ENCODE assay signal across 19 mouse cellular contexts in the genomic region with DNA sequence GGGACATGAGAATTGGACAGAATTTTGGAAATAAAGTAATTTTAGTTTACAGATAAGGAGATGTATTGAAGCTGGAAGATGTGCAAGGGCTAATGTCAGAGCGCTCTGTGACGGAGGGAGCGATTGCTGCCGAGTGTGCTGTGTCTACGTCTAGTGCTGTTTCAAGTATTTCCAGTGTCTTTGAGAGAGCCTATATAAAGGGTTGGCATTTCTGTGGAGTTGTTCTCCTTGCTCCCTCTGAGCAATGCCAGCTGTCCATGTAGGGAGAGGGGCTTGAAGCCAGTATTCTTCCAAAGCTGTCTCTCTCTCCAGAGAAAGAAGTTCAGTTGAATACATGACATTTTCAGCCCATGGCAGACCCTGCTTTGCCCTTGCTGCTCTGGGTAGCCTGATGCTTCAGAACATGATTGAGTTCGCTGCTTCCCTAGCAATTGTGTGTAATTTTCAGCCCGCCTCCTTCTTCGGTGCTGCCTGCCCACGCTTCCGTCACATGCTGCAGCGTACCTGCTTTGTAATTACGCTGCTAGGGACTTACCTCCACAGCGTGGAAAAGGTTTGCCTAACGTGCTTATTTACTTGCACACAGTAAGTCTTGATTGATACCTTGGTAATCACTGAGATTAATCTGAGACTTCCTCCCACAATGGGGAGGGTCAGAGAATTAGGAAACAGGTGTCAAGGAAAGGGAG.
DNase-seq lines count a peak whose midpoint lies in the region; ATAC-seq lines count a peak whose summit lies in the region.
"Had no signal": no experiment of that assay in that cellular context is flagged by ENCODE, and none has a peak within 500 bp of the region (broad histone marks: within the 10 kb centered on the region; RNA-seq: fewer than 3 reads in every experiment).

No protein-coding gene starts in this region.

- no peak for DNase-seq in frontal cortex, postnatal 25 days (ENCODE audit: low spot score in 2 of 2)
- peak; percentile 32 to 35 for DNase-seq in right cerebral cortex, postnatal 10 days (ENCODE audit: low spot score in 2 of 2)
- no peak for DNase-seq in right cerebral cortex, postnatal 14 days
- DNase-seq in ovary, postnatal 10 days (ENCODE audit: low spot score), result no peak
- DNase-seq: adrenal gland, postnatal 14 days; cerebellum, adult 9-10 months; gastrocnemius, adult 2 months; kidney, adult 9 months; kidney, postnatal 25 days; liver, postnatal 0 days; lung, postnatal 10 days; retina, postnatal 1 day; thymus, adult 2 months; thymus, postnatal 4 days had no signal

- ATAC-seq in frontal cortex, adult (ENCODE audit: low TSS enrichment), result peak; percentile 88
- peak; percentile 32 for ATAC-seq in activated CD4-positive, CD25-positive, alpha-beta regulatory T cell, adult 4 months
- ATAC-seq in inflammation-experienced regulatory T-cells, adult 6 months, result peak; percentile 28
- no peak for ATAC-seq in granulocyte monocyte progenitor cell, adult 5-6 weeks (replicated peaks; ENCODE audit: poor library complexity, severe bottlenecking)
- ATAC-seq: intestine, embryonic 16.5 days; liver, postnatal 0 days had no signal

Comparison
In these comparisons a context has a peak if more than half of its experiments do, and no peak if none do; other contexts are left out.
1. DNase-seq: peak in right cerebral cortex, postnatal 10 days (2 of 2); none in frontal cortex, postnatal 25 days (0 of 2), right cerebral cortex, postnatal 14 days (single experiment) and ovary, postnatal 10 days (single experiment).